In genomic region chr11:21697642-21698041, GRCm38 (mm10) we compare ENCODE assay signal across 25 mouse cellular contexts.
"Had no signal": no experiment of that assay in that cellular context is flagged by ENCODE, and none has a peak within 500 bp of the region (broad histone marks: within the 10 kb centered on the region; RNA-seq: fewer than 3 reads in every experiment).

No protein-coding gene starts in this region.

- H3K4me3 ChIP-seq: gastrocnemius, adult 2 months; heart, adult 2 months; heart, embryonic 13.5 days; heart, embryonic 15.5 days; intestine, embryonic 15.5 days; layer of hippocampus, adult 2 months; left cerebral cortex, adult 2 months; limb, embryonic 10.5 days; limb, embryonic 12.5 days had no signal

- H3K36me3 ChIP-seq: heart, embryonic 13.5 days; heart, embryonic 15.5 days; intestine, embryonic 15.5 days; limb, embryonic 10.5 days; limb, embryonic 12.5 days had no signal

- H3K27ac ChIP-seq: gastrocnemius, adult 2 months; heart, adult 2 months; heart, embryonic 13.5 days; heart, embryonic 15.5 days; hindbrain, embryonic 14.5 days; intestine, embryonic 15.5 days; layer of hippocampus, adult 2 months; left cerebral cortex, adult 2 months; limb, embryonic 10.5 days; limb, embryonic 12.5 days had no signal

- H3K4me1 ChIP-seq: heart, embryonic 13.5 days; heart, embryonic 15.5 days; intestine, embryonic 15.5 days; limb, embryonic 10.5 days had no signal

- ATAC-seq: hindbrain, embryonic 16.5 days; inflammation-experienced regulatory T-cells, adult 6 months; intestine, embryonic 15.5 days; intestine, postnatal 0 days had no signal

- DNase-seq: gastrocnemius, adult 2 months; gastrocnemius, postnatal 10 days; gastrocnemius, postnatal 25 days; heart, adult 11 months; heart, adult 2 months; heart, postnatal 14 days; heart, postnatal 36 days; kidney, adult 18-20 months; kidney, adult 8-10 months; kidney, postnatal 10 days; kidney, postnatal 25 days; kidney, postnatal 4 days; liver had no signal

- H3K4me2 ChIP-seq: heart, embryonic 11.5 days; heart, embryonic 13.5 days; heart, embryonic 15.5 days; hindbrain, embryonic 14.5 days; intestine, embryonic 15.5 days; limb, embryonic 12.5 days had no signal

- H3K9ac ChIP-seq: heart, embryonic 13.5 days; heart, embryonic 15.5 days; hindbrain, embryonic 14.5 days; intestine, embryonic 15.5 days; limb, embryonic 12.5 days had no signal

- H3K9me3 ChIP-seq: heart, embryonic 13.5 days; heart, embryonic 15.5 days; intestine, embryonic 15.5 days; limb, embryonic 10.5 days; limb, embryonic 12.5 days had no signal

- H3K27me3 ChIP-seq: heart, embryonic 13.5 days; heart, embryonic 15.5 days; intestine, embryonic 15.5 days; limb, embryonic 12.5 days had no signal
